Mouse (Mus musculus) heart, embryonic 15.5 days (tissue): ENCODE results near the gene Pcolce. TPM values are rescaled to one million over a fixed set of nuclear protein-coding genes. Genes with fewer than 3 reads are reported as not detected.

Source experiments
- ATAC-seq: fragments of 200-750 bp; cut with Nextera tagmentation; replicated peaks from 2 replicates; pipeline ENCODE4 v1.8.0; 2017; ENCODE audit warnings: low read depth, moderate TSS enrichment; ENCODE audit not compliant: insufficient number of reproducible peaks, insufficient read depth, low FRiP score
- H3K27ac ChIP-seq: fragments of 300-500 bp; sonication (generic); 2 replicates; pipeline ENCODE4 v1.5.1; 2015; ENCODE audit warnings: mild to moderate bottlenecking, inconsistent platforms
- H3K27me3 ChIP-seq: fragments of 300-500 bp; sonication (generic); 2 replicates; pipeline ENCODE4 v1.6.1; 2015; ENCODE audit warnings: inconsistent platforms
- H3K36me3 ChIP-seq: fragments of 300-500 bp; sonication (generic); 2 replicates; pipeline ENCODE4 v1.6.1; 2015; ENCODE audit warnings: mild to moderate bottlenecking, inconsistent platforms
- H3K4me1 ChIP-seq: fragments of 300-500 bp; sonication (generic); replicated peaks from 2 replicates; pipeline ENCODE4 v1.6.1; 2015; ENCODE audit warnings: inconsistent platforms
- H3K4me2 ChIP-seq: fragments of 300-500 bp; sonication (generic); 2 replicates; pipeline ENCODE4 v1.6.1; 2015; ENCODE audit warnings: inconsistent platforms, mild to moderate bottlenecking, moderate library complexity
- H3K4me3 ChIP-seq: fragments of 300-500 bp; sonication (generic); 2 replicates; pipeline ENCODE4 v1.5.1; 2015; ENCODE audit warnings: mild to moderate bottlenecking, inconsistent platforms
- H3K9ac ChIP-seq: fragments of 300-500 bp; sonication (generic); 2 replicates; pipeline ENCODE4 v1.6.1; 2015; ENCODE audit warnings: mild to moderate bottlenecking, inconsistent platforms
- H3K9me3 ChIP-seq: fragments of 300-500 bp; sonication (generic); replicated peaks from 2 replicates; pipeline ENCODE4 v1.6.1; 2016; ENCODE audit warnings: inconsistent platforms
- WGBS: fragments of 180-500 bp; shearing (Covaris S2); methylation state at CpG from one replicate; pipeline ENCODE4 v1.1.7; 2015; ENCODE audit warnings: mixed read lengths; 5-methylcytosine and 5-hydroxymethylcytosine counted together
- polyA plus RNA-seq: library from polyadenylated mRNA; unstranded; fragments of >200 nt; fragmentation: Nextera tagmentation; extraction: Ambion mirVana; gene quantifications from 2 replicates; pipeline ENCODE4 v1.2.1, GENCODE M21; 2015

Gene Pcolce
- polyA plus RNA-seq, 1 experiment from 2014 or later = 117 TPM

DNA sequence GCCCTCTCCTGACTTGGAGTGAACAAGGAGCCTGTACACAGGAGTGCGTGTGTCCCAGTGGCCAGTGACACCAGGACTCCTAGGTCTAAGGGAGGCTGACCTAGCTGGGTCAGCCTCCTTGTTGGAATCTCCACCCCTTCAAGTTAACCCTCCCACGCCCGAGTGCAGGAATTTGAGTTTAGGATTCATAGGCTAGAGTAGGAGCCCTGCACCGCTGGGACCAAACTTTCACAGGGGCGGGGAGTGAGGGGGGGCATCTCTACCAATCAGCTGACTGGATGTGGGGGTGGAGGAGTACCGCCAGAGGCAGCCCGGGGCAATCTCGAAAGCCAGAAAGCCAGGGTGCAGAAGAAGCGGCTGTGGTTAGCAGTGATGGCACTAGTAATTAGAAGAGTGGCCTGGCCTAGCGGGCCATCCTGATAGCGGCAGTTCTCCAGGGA, 32.1 kb upstream of the Pcolce start, which contains the start of gene Irs3:
TSS of gene Irs3 (minus strand) at position 63 of the 440 bp plus-strand sequence.
- WGBS = 20% methylated on average over 11 of the region's 11 CpGs
- peak within 1 kb of the TSS; percentile 48 for H3K4me3 ChIP-seq
- peak within 1 kb of the TSS; percentile 76 for H3K4me2 ChIP-seq
- H3K36me3 ChIP-seq = peaks cover 3% of the 10 kb centered on the region
- ATAC-seq = no peak
- H3K9me3 ChIP-seq = no peaks in the 10 kb centered on the region
- H3K9ac ChIP-seq = peak within 1 kb of the TSS; percentile 35; the same call in 1 of the 2 replicates
- H3K27me3 ChIP-seq = peaks cover 34% of the 10 kb centered on the region
- H3K27ac ChIP-seq = no peak within 1 kb of the TSS
- H3K4me1 ChIP-seq = peaks cover 38% of the 10 kb centered on the region

DNA sequence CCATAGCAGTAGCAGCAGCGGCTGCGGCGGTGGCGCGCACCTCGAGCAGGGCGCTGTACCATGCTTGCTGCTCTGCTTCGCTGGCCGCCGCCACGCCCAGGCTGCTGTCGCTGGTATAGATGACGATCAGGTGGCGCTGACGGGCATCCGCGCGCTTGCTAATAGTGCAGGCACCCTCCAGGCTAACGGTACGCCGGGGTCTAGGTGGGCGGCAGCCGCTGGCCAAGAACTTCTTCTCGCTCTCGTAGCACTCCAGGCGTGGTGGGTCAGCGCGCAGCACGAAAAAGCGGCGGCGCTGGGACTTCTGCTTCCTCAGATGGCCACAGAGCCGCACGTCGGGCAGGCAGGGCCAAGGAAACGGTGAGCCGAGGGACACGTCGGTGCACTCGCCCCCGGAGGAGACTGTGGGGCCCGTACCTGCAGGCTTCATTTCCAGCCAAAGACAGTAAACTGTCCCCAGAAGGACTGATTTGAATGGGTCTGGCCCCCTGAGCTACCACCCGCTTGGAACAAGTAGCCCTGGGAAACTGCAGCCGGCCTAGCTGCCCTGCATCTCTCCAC, 31.6 kb upstream of the Pcolce start:
- H3K36me3 ChIP-seq = peaks cover 7% of the 10 kb centered on the region
- 2% methylated on average over 44 of the region's 44 CpGs for WGBS
- H3K9ac ChIP-seq = peak overlapping the region; percentile 35; the same call in 1 of the 2 replicates
- no peak for ATAC-seq
- H3K4me2 ChIP-seq = peak overlapping the region; percentile 76
- no peaks in the 10 kb centered on the region for H3K9me3 ChIP-seq
- H3K27me3 ChIP-seq = peaks cover 34% of the 10 kb centered on the region
- H3K4me1 ChIP-seq = peaks cover 42% of the 10 kb centered on the region
- peak overlapping the region; percentile 48 for H3K4me3 ChIP-seq
- no peak overlapping the region for H3K27ac ChIP-seq

DNA sequence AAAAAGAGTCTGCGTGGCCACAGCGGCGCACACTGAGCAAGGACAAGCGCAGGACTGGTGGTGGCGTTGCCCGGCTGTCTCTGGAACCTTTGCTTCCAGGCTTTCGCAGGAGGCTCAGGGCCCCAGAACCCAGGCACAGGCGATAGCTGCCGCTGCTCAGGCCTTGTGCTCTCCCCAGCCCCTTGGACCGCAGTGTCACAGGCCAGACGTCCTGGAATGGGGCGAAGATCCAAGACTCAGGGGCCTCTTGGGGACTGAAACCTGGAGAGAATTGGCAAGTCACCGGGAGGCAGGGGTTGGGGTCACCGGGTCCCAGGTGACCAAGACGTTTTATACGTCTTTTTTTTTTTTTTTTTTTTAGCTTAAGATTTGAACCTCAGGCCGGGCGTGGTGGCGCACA, 30.9 kb upstream of the Pcolce start:
- H3K9ac ChIP-seq = no peak overlapping the region
- no peak overlapping the region for H3K27ac ChIP-seq
- peaks cover 34% of the 10 kb centered on the region for H3K27me3 ChIP-seq
- WGBS = 41% methylated on average over 19 of the region's 19 CpGs
- no peaks in the 10 kb centered on the region for H3K9me3 ChIP-seq
- peaks cover 14% of the 10 kb centered on the region for H3K36me3 ChIP-seq
- H3K4me2 ChIP-seq = no peak overlapping the region
- H3K4me1 ChIP-seq = peaks cover 35% of the 10 kb centered on the region
- no peak for ATAC-seq
- H3K4me3 ChIP-seq = no peak overlapping the region

DNA sequence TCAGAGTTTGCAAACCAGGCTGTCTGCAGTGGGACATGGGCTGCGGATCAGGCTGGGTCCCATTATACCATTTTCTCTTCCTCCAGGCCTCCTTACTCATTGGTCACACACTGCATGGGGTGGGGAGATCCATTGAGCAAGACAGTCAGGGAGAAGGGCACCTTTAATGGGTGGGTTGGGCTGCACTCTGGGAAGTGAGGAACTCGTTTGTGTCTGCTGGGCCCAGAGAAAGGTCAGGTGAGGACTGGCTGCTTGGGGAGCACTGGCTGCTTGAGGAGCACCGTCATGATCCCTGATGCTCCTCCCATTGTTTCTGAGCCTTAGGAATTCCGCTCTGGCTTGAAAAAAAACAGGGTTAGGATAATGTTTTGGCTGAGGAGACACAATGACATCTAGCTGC, 29.3 kb upstream of the Pcolce start:
- no peak for ATAC-seq
- Histone ChIP-seq H3K27ac (no peak overlapping the region), H3K9me3 (no peaks in the 10 kb centered on the region), H3K4me3 (no peak overlapping the region), H3K27me3 (peaks cover 34% of the 10 kb centered on the region), H3K4me1 (peaks cover 27% of the 10 kb centered on the region), H3K36me3 (peaks cover 24% of the 10 kb centered on the region), H3K9ac (no peak overlapping the region), H3K4me2 (no peak overlapping the region)
- 51% methylated on average over 4 of the region's 4 CpGs for WGBS

DNA sequence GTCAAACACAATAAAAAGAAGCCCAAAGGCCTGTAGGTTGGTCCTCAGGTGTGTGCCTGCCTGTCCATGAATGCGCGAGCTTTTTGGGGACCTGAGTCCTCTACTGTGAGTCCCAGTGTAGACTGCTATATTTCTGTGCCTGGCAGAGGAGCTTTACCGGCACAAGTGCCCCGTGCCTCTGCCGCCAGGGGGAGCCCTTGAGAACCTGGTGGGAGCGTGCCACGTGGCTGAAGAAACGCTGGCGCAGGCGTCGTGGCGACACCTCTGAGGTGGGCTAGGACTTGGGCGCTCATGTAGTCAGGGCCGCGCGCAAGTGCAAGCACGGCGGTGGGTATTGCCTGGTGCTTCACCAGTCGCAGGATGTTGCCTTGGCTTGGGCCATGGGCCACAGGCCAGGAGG, 27.5 kb upstream of the Pcolce start, which contains the start of gene Sap25:
TSS of gene Sap25 (plus strand) at position 281 of the 400 bp plus-strand sequence.
- peaks cover 29% of the 10 kb centered on the region for H3K27me3 ChIP-seq
- no peak within 1 kb of the TSS for H3K9ac ChIP-seq
- H3K4me1 ChIP-seq = peaks cover 24% of the 10 kb centered on the region
- peaks cover 42% of the 10 kb centered on the region for H3K36me3 ChIP-seq
- no peak for ATAC-seq
- H3K4me2 ChIP-seq = no peak within 1 kb of the TSS
- no peak within 1 kb of the TSS for H3K27ac ChIP-seq
- 85% methylated on average over 19 of the region's 19 CpGs for WGBS
- no peak within 1 kb of the TSS for H3K4me3 ChIP-seq
- no peaks in the 10 kb centered on the region for H3K9me3 ChIP-seq

DNA sequence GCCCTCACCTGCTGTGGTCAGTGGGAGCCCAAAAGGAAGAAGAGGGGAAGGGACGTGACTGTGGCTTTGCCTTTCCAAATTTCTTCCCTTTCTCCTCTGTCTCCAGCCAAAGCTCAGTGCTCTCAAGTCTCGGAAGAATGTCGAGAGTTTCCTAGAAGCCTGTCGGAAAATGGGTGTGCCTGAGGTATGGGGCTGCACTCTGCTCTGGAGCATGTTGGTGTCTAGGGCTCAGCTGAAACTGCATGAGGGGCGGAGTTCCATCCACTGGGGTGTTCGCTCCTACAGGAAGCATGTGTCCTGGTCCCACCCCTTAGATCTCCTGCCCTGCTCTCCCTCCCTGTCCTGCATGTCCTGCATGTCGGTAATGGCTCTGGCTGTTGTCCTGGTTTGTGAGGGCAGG, 25.9 kb upstream of the Pcolce start:
- Histone ChIP-seq H3K9ac (no peak overlapping the region), H3K4me1 (peaks cover 11% of the 10 kb centered on the region), H3K27ac (no peak overlapping the region), H3K4me2 (no peak overlapping the region), H3K9me3 (no peaks in the 10 kb centered on the region), H3K36me3 (peaks cover 52% of the 10 kb centered on the region), H3K4me3 (no peak overlapping the region), H3K27me3 (peaks cover 15% of the 10 kb centered on the region)
- no peak for ATAC-seq
- WGBS = 69% methylated on average over 7 of the region's 7 CpGs

DNA sequence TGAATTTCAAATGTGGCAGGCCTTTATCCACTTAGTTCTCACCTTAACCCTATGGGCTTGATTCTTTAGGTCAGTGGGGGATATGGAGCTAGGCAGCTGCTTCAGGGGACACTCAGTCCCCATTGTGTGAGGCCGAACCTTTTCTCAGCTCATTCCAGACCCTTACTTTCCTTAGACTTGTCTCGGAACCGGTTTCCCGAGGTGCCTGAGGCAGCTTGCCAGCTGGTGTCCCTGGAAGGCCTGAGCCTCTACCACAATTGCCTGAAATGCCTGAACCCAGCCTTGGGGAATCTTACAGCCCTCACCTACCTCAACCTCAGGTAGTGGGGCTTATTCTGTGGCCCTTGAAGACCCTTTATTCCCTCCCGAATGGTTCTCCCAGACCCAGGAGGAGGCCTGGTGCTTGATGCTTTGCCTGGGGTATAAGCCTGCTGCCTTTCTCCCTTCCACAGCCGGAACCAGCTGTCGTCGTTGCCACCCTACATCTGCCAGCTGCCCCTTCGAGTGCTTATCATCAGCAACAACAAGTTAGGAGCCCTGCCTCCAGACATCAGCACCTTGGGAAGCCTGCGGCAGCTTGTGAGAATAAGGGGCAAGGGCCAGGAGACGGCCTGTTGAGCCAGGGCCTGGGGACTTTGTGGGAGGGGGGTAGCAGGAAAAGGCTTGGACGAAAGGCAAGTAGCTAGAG, 20.0 kb upstream of the Pcolce start:
- WGBS = 65% methylated on average over 12 of the region's 12 CpGs
- no peaks in the 10 kb centered on the region for H3K27me3 ChIP-seq
- peaks cover 26% of the 10 kb centered on the region for H3K4me1 ChIP-seq
- H3K9me3 ChIP-seq = no peaks in the 10 kb centered on the region
- H3K36me3 ChIP-seq = peaks cover 43% of the 10 kb centered on the region
- ATAC-seq = no peak
- no peak overlapping the region for H3K4me2 ChIP-seq
- no peak overlapping the region for H3K4me3 ChIP-seq
- H3K27ac ChIP-seq = no peak overlapping the region
- H3K9ac ChIP-seq = no peak overlapping the region

DNA sequence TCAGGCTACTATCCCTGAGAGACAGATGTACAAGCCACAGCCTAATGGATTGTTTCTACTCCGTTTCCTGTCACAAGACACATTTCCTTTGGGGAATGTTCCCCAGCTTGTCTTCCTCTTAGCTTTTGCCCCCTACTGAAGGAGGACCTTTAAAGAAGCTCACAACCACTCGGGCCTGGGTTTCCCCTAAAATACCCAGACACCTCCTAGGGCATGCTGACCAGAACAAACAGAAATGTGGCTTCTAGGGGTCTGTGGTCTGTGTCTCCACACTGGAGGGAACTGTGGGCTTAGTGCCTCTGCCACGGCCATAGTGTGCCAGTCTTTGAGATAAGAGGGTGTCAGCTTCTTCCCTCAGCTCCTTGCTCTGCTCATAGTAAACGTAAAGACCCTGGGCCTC, 18.0 kb upstream of the Pcolce start:
- WGBS = 39% methylated on average over 4 of the region's 4 CpGs
- H3K4me1 ChIP-seq = peaks cover 34% of the 10 kb centered on the region
- ATAC-seq = no peak
- H3K36me3 ChIP-seq = peaks cover 24% of the 10 kb centered on the region
- H3K27ac ChIP-seq = peak overlapping the region; percentile 94
- H3K9ac ChIP-seq = peak overlapping the region; percentile 34; the same call in 1 of the 2 replicates
- no peaks in the 10 kb centered on the region for H3K27me3 ChIP-seq
- H3K4me2 ChIP-seq = peak overlapping the region; percentile 89
- H3K9me3 ChIP-seq = no peaks in the 10 kb centered on the region
- peak overlapping the region; percentile 93 for H3K4me3 ChIP-seq

DNA sequence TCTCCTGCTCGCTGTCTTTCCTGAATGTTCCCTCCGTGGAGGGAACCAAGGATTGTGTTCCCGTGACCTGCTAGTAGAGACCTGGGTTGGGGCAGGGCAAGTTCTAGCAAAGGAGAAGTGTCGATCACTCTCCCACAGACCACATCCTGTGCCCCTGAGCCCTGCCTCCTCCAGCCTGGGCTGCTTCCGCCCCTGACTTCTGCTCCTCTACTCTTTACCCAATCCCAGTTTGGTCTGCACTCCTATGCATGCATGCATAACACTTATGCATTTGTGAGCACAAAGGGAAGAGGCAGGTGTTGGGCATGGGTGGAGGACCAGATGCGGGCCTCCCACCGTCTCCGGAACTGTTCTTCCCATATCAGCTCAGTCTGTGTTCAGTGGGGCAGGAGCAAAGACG, 17.6 kb upstream of the Pcolce start:
- WGBS = 50% methylated on average over 9 of the region's 9 CpGs
- Histone ChIP-seq H3K36me3 (peaks cover 19% of the 10 kb centered on the region), H3K4me1 (peaks cover 34% of the 10 kb centered on the region), H3K27ac (peak overlapping the region; percentile 94), H3K4me2 (peak overlapping the region; percentile 89), H3K27me3 (no peaks in the 10 kb centered on the region), H3K9me3 (no peaks in the 10 kb centered on the region), H3K4me3 (peak overlapping the region; percentile 93), H3K9ac (peak overlapping the region; percentile 34)
- no peak for ATAC-seq

DNA sequence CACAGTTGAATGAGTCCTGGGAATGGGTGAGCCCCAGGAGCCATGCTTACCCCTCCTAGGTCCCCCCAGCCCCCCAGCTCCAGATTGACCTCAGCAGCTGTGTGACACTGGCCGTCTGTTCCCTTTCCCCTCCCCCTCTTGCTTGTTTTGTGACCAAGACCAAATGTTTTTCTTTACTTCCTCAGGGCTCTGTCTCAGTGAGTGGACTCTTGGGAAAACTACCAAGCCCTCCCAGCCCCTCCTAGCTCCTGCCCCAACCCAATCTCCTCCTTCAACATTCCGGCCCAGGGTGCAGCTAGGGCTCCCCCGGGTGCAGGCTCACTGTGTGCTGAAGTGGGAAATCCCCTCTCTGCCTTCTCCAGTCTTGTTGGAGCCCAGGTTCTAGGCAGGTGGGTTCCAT, 17.0 kb upstream of the Pcolce start:
- 32% methylated on average over 3 of the region's 3 CpGs for WGBS
- Histone ChIP-seq H3K9me3 (no peaks in the 10 kb centered on the region), H3K9ac (peak overlapping the region; percentile 88), H3K4me3 (peak overlapping the region; percentile 93), H3K36me3 (peaks cover 14% of the 10 kb centered on the region), H3K27ac (peak overlapping the region; percentile 94), H3K4me1 (peaks cover 34% of the 10 kb centered on the region), H3K27me3 (no peaks in the 10 kb centered on the region), H3K4me2 (peak overlapping the region; percentile 89)
- no peak for ATAC-seq

DNA sequence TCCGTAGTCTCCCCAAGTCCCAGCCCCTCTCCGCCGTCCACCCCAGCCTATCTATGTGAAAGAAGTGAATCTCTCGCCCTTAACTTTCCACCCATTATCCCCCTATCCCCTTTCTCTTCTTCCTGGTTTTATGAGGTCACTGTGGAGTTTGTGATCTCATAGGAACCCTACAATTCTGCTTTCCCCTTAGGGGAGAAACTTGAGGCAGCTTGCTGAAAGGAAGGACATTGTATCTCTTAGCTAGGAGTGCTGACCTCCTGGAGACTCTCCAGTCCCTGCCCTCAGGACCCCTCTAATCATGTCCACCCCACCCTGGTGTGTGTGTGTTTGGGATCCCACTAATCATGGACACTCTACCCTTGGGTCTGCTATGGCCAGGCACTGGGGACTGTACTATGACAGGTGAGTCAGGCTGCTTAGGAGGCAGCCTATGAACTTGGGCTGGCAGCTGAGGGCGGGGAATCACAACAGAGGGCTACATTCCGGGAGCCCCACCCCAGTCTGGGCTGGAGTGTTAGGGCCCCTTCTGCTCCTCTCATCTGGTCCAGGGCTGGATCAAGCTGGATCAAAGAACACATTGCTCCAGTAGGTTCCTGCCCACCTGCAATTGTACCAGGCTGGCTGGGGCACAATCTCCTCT, 16.4 kb upstream of the Pcolce start:
- Histone ChIP-seq H3K4me1 (peaks cover 34% of the 10 kb centered on the region), H3K4me3 (peak overlapping the region; percentile 93), H3K27me3 (no peaks in the 10 kb centered on the region), H3K36me3 (peaks cover 8% of the 10 kb centered on the region; the same call in 1 of the 2 replicates), H3K4me2 (peak overlapping the region; percentile 89), H3K9ac (peak overlapping the region; percentile 88), H3K27ac (peak overlapping the region; percentile 94), H3K9me3 (no peaks in the 10 kb centered on the region)
- 10% methylated on average over 6 of the region's 6 CpGs for WGBS
- ATAC-seq = no peak
